Mouse (Mus musculus) heart, embryonic 16.5 days (tissue): ENCODE measurements around the gene Tmem119. TPM values are rescaled to one million over a fixed set of nuclear protein-coding genes. Genes with fewer than 3 reads are reported as not detected.
"Not testable (repeated sequence)": the region's sequence is repeated elsewhere in the genome, so short reads cannot be mapped to it uniquely, and the experiment has no call there.

Experiments used
- ATAC-seq: fragments of 200-750 bp; cut with Nextera tagmentation; replicated peaks from 2 replicates; pipeline ENCODE4 v1.8.0; 2017; ENCODE audit warnings: moderate number of reproducible peaks; ENCODE audit not compliant: insufficient read depth, low FRiP score; ENCODE audit errors: extremely low read depth
- H3K27ac ChIP-seq: fragments of 300-500 bp; sonication (generic); 2 replicates; pipeline ENCODE4 v1.5.1; 2014; ENCODE audit warnings: mild to moderate bottlenecking, low read length, control low read depth, moderate library complexity
- H3K27me3 ChIP-seq: fragments of 300-500 bp; sonication (generic); 2 replicates; pipeline ENCODE4 v1.6.1; 2014; ENCODE audit warnings: low read length, mixed read lengths; ENCODE audit not compliant: control insufficient read depth, insufficient read depth
- H3K36me3 ChIP-seq: fragments of 300-500 bp; sonication (generic); 2 replicates; pipeline ENCODE4 v1.6.1; 2014; ENCODE audit not compliant: control insufficient read depth, insufficient read depth
- H3K4me1 ChIP-seq: fragments of 300-500 bp; sonication (generic); 2 replicates; pipeline ENCODE4 v1.6.1; 2014; ENCODE audit warnings: low read length, mixed read lengths; ENCODE audit not compliant: control insufficient read depth, insufficient read depth
- H3K4me2 ChIP-seq: fragments of 300-500 bp; sonication (generic); 2 replicates; pipeline ENCODE4 v1.6.1; 2014; ENCODE audit warnings: low read depth, mild to moderate bottlenecking, control low read depth, low read length
- H3K4me3 ChIP-seq: fragments of 300-500 bp; sonication (generic); 2 replicates; pipeline ENCODE4 v1.5.1; 2014; ENCODE audit warnings: mild to moderate bottlenecking, control low read depth, low read length
- H3K9ac ChIP-seq: fragments of 300-500 bp; sonication (generic); 2 replicates; pipeline ENCODE4 v1.6.1; 2014; ENCODE audit warnings: low read length, control low read depth
- H3K9me3 ChIP-seq: fragments of 300-500 bp; sonication (generic); replicated peaks from 2 replicates; pipeline ENCODE4 v1.6.1; 2016; ENCODE audit warnings: low read length; ENCODE audit not compliant: control insufficient read depth
- whole genome bisulfite sequencing: fragments of 180-500 bp; shearing (Covaris S2); extraction: QIAGEN DNeasy Blood & Tissue Kit; methylation state at CpG from one replicate; pipeline ENCODE4 v1.1.7; 2014; 5-methylcytosine and 5-hydroxymethylcytosine counted together
- polyA plus RNA-seq: library from polyadenylated mRNA; unstranded; fragments of >200 nt; fragmentation: Nextera tagmentation; extraction: Ambion mirVana; gene quantifications from 2 replicates; pipeline ENCODE4 v1.2.1, GENCODE M21; 2015

The Tmem119 gene
- polyA plus RNA-seq, 1 experiment from 2014 or later = 22.4 TPM

DNA sequence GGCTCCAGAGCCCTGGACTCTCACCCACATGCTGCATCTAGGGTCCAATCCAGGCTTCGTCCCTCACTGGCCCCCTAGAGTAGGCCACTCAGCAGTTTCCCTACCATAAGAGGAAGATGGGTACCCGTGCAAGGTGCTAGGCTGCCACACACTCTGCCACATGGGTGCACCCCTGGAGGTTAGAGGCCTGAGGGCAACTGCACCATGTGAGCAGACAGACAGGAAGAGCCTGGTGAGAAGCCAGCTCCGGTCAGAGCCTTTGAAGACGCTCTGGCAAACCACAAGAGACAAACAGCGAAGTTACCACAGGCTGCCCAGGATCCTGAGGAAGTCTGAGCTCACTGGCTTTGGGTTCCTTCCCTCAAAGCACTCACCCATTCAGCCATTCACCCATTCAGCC lies 13.3 kb downstream of the Tmem119 start:
- H3K36me3 ChIP-seq = no peaks in the 10 kb centered on the region
- H3K4me1 ChIP-seq = peaks cover 10% of the 10 kb centered on the region
- H3K9me3 ChIP-seq = no peaks in the 10 kb centered on the region
- ATAC-seq = no peak
- H3K4me2 ChIP-seq = no peak overlapping the region
- H3K4me3 ChIP-seq = no peak overlapping the region
- H3K27ac ChIP-seq = no peak overlapping the region
- no peak overlapping the region for H3K9ac ChIP-seq
- peaks cover 6% of the 10 kb centered on the region; the same call in 1 of the 2 replicates for H3K27me3 ChIP-seq
- 70% methylated on average over 5 of the region's 5 CpGs for WGBS

DNA sequence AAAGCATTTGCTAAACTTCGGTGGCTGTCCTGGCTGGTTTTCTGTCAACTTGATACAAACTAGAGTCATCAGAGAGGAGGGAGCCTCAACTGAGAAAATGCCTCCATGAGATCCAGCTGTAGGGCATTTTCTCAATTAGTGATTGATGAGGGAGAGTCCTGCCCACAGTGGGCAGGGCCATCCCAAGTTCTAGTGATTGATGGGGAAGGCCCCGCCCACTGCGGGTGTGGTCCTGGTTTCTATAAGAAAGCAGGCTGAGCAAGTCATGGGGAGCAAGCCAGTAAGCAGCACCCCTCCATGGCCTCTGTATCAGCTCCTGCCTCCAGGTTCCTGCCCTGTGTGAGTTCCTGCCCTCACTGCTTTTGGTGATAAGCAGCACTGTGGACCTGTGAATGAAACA lies 16.2 kb downstream of the Tmem119 start:
- not testable (repeated sequence) for H3K4me2 ChIP-seq, H3K9me3 ChIP-seq, H3K27me3 ChIP-seq, H3K9ac ChIP-seq, H3K4me3 ChIP-seq, H3K4me1 ChIP-seq, H3K36me3 ChIP-seq, ATAC-seq
- peak overlapping the region; percentile 25; the same call in 1 of the 2 replicates for H3K27ac ChIP-seq
- 32% methylated on average over 3 of the region's 3 CpGs for WGBS

GRCm38 (mm10) chr5:113783581-113784001 lies 16.7 kb downstream of the Tmem119 start:
- Histone ChIP-seq H3K36me3 (no peaks in the 10 kb centered on the region), H3K27ac (peak overlapping the region; percentile 71; the same call in 1 of the 2 replicates), H3K27me3 (peaks cover 6% of the 10 kb centered on the region; the same call in 1 of the 2 replicates), H3K4me1 (peaks cover 3% of the 10 kb centered on the region; the same call in 1 of the 2 replicates), H3K9me3 (no peaks in the 10 kb centered on the region), H3K4me3 (no peak overlapping the region), H3K9ac (no peak overlapping the region), H3K4me2 (peak overlapping the region; percentile 4; the same call in 1 of the 2 replicates)
- WGBS = 7% methylated on average over 12 of the region's 12 CpGs
- ATAC-seq = peak; percentile 49

- Histone ChIP-seq H3K27me3 (peaks cover 6% of the 10 kb centered on the region; the same call in 1 of the 2 replicates), H3K9ac (no peak overlapping the region), H3K4me3 (no peak overlapping the region), H3K4me1 (peaks cover 3% of the 10 kb centered on the region; the same call in 1 of the 2 replicates), H3K36me3 (no peaks in the 10 kb centered on the region), H3K9me3 (no peaks in the 10 kb centered on the region), H3K27ac (no peak overlapping the region), H3K4me2 (no peak overlapping the region)
- 44% methylated on average over 7 of the region's 7 CpGs for WGBS
- no peak for ATAC-seq
Measured at GRCm38 (mm10) chr5:113782624-113783023, 17.7 kb downstream of the Tmem119 start.

DNA sequence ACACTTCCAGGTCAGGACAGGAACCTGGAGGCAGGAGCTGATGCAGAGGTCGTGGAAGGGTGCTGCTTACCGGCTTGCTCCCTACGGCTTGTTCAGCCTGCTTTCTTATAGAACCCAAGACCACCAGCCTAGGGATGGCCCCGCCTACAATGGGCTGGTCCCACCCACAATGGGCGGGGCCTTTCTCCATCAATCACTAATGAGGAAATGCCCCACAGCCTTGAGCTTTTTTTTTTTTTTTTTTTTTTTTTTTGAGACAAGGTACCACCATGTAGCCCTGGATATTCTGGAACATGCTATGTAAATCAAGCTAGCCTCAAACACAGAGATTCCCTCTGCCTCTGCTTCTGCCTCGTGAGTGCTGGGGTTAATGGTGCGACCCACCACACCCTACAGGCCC lies 18.4 kb downstream of the Tmem119 start:
- peaks cover 3% of the 10 kb centered on the region; the same call in 1 of the 2 replicates for H3K4me1 ChIP-seq
- H3K27me3 ChIP-seq = peaks cover 6% of the 10 kb centered on the region; the same call in 1 of the 2 replicates
- no peak overlapping the region for H3K27ac ChIP-seq
- H3K4me2 ChIP-seq = no peak overlapping the region
- WGBS = 72% methylated on average over 7 of the region's 7 CpGs
- H3K36me3 ChIP-seq = peaks cover 6% of the 10 kb centered on the region
- no peaks in the 10 kb centered on the region for H3K9me3 ChIP-seq
- no peak for ATAC-seq
- H3K4me3 ChIP-seq = no peak overlapping the region
- H3K9ac ChIP-seq = no peak overlapping the region

DNA sequence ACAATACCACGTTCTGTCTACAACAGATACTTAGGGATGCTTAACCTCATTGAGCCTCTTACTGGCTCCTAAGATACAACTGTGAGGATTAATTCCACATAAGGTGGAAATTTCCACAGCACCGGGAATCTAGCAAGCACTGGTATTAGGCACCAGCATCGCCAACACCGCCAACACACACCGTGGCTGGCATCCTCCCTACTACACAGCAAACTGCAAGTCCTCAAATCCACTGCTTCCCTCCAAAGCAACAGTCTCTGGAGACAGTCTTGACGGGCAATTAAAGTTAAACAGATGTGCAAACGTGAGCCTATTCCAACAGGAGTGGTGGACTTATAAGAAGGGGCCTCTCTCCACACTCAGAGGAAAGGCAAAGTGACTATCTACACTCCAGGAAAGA lies 19.1 kb downstream of the Tmem119 start:
- Histone ChIP-seq H3K4me1 (peaks cover 3% of the 10 kb centered on the region; the same call in 1 of the 2 replicates), H3K4me2 (no peak overlapping the region), H3K27ac (no peak overlapping the region), H3K9ac (no peak overlapping the region), H3K4me3 (no peak overlapping the region), H3K27me3 (peaks cover 6% of the 10 kb centered on the region; the same call in 1 of the 2 replicates), H3K9me3 (no peaks in the 10 kb centered on the region), H3K36me3 (peaks cover 12% of the 10 kb centered on the region)
- ATAC-seq = no peak
- WGBS = 74% methylated on average over 7 of the region's 7 CpGs

GRCm38 (mm10) chr5:113780763-113781162 lies 19.6 kb downstream of the Tmem119 start:
- Histone ChIP-seq H3K36me3 (peaks cover 16% of the 10 kb centered on the region), H3K27ac (no peak overlapping the region)
- 84% methylated on average over 5 of the region's 5 CpGs for WGBS

GRCm38 (mm10) chr5:113780082-113780752 lies 20.1 kb downstream of the Tmem119 start:
- Histone ChIP-seq H3K4me1 (peaks cover 3% of the 10 kb centered on the region; the same call in 1 of the 2 replicates), H3K4me2 (no peak overlapping the region), H3K27ac (no peak overlapping the region), H3K4me3 (no peak overlapping the region), H3K36me3 (peaks cover 19% of the 10 kb centered on the region), H3K9me3 (no peaks in the 10 kb centered on the region), H3K9ac (no peak overlapping the region), H3K27me3 (peaks cover 6% of the 10 kb centered on the region; the same call in 1 of the 2 replicates)
- WGBS = 90% methylated on average over 3 of the region's 3 CpGs
- no peak for ATAC-seq

More at GRCm38 (mm10) chr5:113780763-113781162, 19.6 kb downstream of the Tmem119 start:
- peaks cover 6% of the 10 kb centered on the region; the same call in 1 of the 2 replicates for H3K27me3 ChIP-seq
- H3K4me2 ChIP-seq = no peak overlapping the region
- H3K9ac ChIP-seq = no peak overlapping the region
- no peak for ATAC-seq
- peaks cover 3% of the 10 kb centered on the region; the same call in 1 of the 2 replicates for H3K4me1 ChIP-seq
- H3K4me3 ChIP-seq = no peak overlapping the region
- no peaks in the 10 kb centered on the region for H3K9me3 ChIP-seq

- H3K4me1 ChIP-seq = peaks cover 3% of the 10 kb centered on the region; the same call in 1 of the 2 replicates
- H3K4me2 ChIP-seq = no peak overlapping the region
- no peak overlapping the region for H3K9ac ChIP-seq
- ATAC-seq = no peak
- H3K27ac ChIP-seq = no peak overlapping the region
- H3K9me3 ChIP-seq = no peaks in the 10 kb centered on the region
- H3K27me3 ChIP-seq = peaks cover 6% of the 10 kb centered on the region; the same call in 1 of the 2 replicates
- WGBS = 70% methylated on average over 5 of the region's 5 CpGs
- H3K4me3 ChIP-seq = no peak overlapping the region
- H3K36me3 ChIP-seq = peaks cover 25% of the 10 kb centered on the region
Measured at GRCm38 (mm10) chr5:113779569-113779968, 20.7 kb downstream of the Tmem119 start.
